Mouse (Mus musculus) brain, embryonic 14.5 days (tissue): Measurements from ENCODE around the gene Slc34a2.
A peak's percentile ranks its signal among the peaks of the same experiment; 100 is the strongest.

ENCODE experiments used
- CTCF ChIP-seq: fragments of 200-500 bp; IDR thresholded peaks from 2 replicates; pipeline ENCODE4 v1.5.1; 2012; ENCODE audit warnings: inconsistent platforms, mild to moderate bottlenecking, moderate library complexity, borderline replicate concordance; ENCODE audit not compliant: insufficient read depth, insufficient read length; ENCODE audit errors: extremely low read depth
- POLR2A ChIP-seq: fragments of 200-500 bp; IDR thresholded peaks from 2 replicates; pipeline ENCODE4 v1.6.1; 2012; ENCODE audit warnings: mild to moderate bottlenecking, inconsistent platforms, borderline replicate concordance; ENCODE audit not compliant: poor library complexity, insufficient read depth, insufficient read length, severe bottlenecking; ENCODE audit errors: extremely low read depth

- TF ChIP-seq CTCF (peak; percentile 9; the same call in 1 of the 2 replicates), POLR2A (no peak)
These were observed 75.1 kb downstream of the Slc34a2 start for GRCm38 (mm10) chr5:53112942-53113341.
